Mouse (Mus musculus): ENCODE results near the gene Gps1. TPM values are rescaled to one million over a fixed set of nuclear protein-coding genes. Genes with fewer than 3 reads are reported as not detected.

Gene Gps1
- total and polyA plus RNA-seq, 3 experiments, result 158 to 184 (median 174) TPM

- Histone ChIP-seq H3K27me3 (replicated peaks) (no peaks in the 10 kb centered on the region), H3K4me2 (ENCODE audit: insufficient read depth, low read depth, poor library complexity, severe bottlenecking) (peak overlapping the region; percentile 83), H3K4me3 (replicated peaks in 1 of 3; ENCODE audit: low read depth in 2 of 3, low read length in 2 of 3, poor library complexity in 1 of 3) (peak overlapping the region; percentile 75 to 97 (median 89)), H3K9me3 (replicated peaks; ENCODE audit: low read length) (no peaks in the 10 kb centered on the region), H3K27ac (ENCODE audit: insufficient read depth, low read depth) (peak overlapping the region; percentile 50), H3K4me1 (ENCODE audit: control insufficient read depth in 1 of 2, insufficient read depth in 2 of 2) (peaks cover 26 to 50% of the 10 kb centered on the region in 2 experiments), H3K36me3 (replicated peaks in 1 of 2; ENCODE audit: control insufficient read depth in 1 of 2, insufficient read depth in 1 of 2, low read length in 1 of 2) (peaks cover 36 to 50% of the 10 kb centered on the region in 2 experiments), H3K9ac (ENCODE audit: insufficient read depth, low read depth) (peak overlapping the region; percentile 80), H3K79me2 (replicated peaks; ENCODE audit: control insufficient read depth, extremely low read depth, insufficient read depth, poor library complexity, severe bottlenecking) (peaks cover 33% of the 10 kb centered on the region)
- in situ Hi-C loops (cut with MboI; ENCODE audit: low pct_ligation_motif_present, low pct_unique_long_range_greater_than_20kb, low sequenced_read_pairs), result loop anchor here (5.0 kb wide), 1 partner anchor 64 kb away; no protein-coding TSS in a partner anchor
- TF ChIP-seq TCF12 (IDR thresholded peaks at IDR 0.05; ENCODE audit: low read depth, low read length) (no peak), SIN3A (IDR thresholded peaks at IDR 0.05; ENCODE audit: low read length) (peak; percentile 49)
- peak; percentile 43 for DNase-seq (ENCODE audit: extremely low read depth)
- dilution Hi-C loops (cut with MboI; ENCODE audit: extremely low pct_ligation_motif_present, extremely low pct_unique_long_range_greater_than_20kb, low sequenced_read_pairs), result no loop called here
These were observed 38.9 kb downstream of the Gps1 start for GRCm38 (mm10) chr11:120822831-120823550.

DNA sequence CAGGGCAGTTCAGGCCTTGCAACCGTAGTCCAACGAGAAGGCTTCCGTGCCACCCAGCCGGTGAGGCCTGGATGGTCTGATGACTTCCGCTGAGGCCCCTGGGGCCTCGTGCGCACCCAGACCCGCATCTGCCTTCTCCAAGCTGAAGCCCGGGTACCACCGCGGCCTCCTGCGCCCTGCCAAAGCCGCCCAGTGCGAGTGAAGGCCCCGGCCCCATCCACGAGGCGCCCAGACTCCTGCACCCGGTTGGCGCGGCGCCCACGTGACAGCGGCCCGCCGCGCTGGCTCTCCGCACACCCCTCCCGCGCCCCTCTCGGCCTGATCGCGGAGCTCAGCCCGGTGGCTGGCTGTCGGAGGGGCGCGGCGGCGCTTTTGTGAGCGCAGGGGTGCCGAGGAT, 39.5 kb downstream of the Gps1 start:
- H3K79me2 ChIP-seq (replicated peaks; ENCODE audit: control insufficient read depth, extremely low read depth, insufficient read depth, poor library complexity, severe bottlenecking), result peaks cover 33% of the 10 kb centered on the region
- peaks cover 31 to 45% of the 10 kb centered on the region in 2 experiments for H3K36me3 ChIP-seq (replicated peaks in 1 of 2; ENCODE audit: control insufficient read depth in 1 of 2, insufficient read depth in 1 of 2, low read length in 1 of 2)

More for the DNA sequence above, 39.5 kb downstream of the Gps1 start:
- dilution Hi-C loops (cut with MboI; ENCODE audit: extremely low pct_ligation_motif_present, extremely low pct_unique_long_range_greater_than_20kb, low sequenced_read_pairs) (no loop called here), in situ Hi-C loops (cut with MboI; ENCODE audit: low pct_ligation_motif_present, low pct_unique_long_range_greater_than_20kb, low sequenced_read_pairs) (loop anchor here (5.0 kb wide), 1 partner anchor 64 kb away; no protein-coding TSS in a partner anchor)
- Histone ChIP-seq H3K4me1 (ENCODE audit: control insufficient read depth in 1 of 2, insufficient read depth in 2 of 2) (peaks cover 26 to 50% of the 10 kb centered on the region in 2 experiments), H3K9me3 (replicated peaks; ENCODE audit: low read length) (no peaks in the 10 kb centered on the region), H3K4me3 (replicated peaks in 1 of 3; ENCODE audit: low read depth in 2 of 3, low read length in 2 of 3, poor library complexity in 1 of 3) (peak overlapping the region; percentile 75 to 97 (median 89)), H3K9ac (ENCODE audit: insufficient read depth, low read depth) (peak overlapping the region; percentile 80), H3K27me3 (replicated peaks) (no peaks in the 10 kb centered on the region), H3K27ac (ENCODE audit: insufficient read depth, low read depth) (peak overlapping the region; percentile 50), H3K4me2 (ENCODE audit: insufficient read depth, low read depth, poor library complexity, severe bottlenecking) (peak overlapping the region; percentile 83)
- TF ChIP-seq MAZ (IDR thresholded peaks at IDR 0.05; ENCODE audit: low read depth, low read length) (0 out of 2 replicates have a peak, but pooled peaks have one; percentile 47), UBTF (IDR thresholded peaks at IDR 0.05; ENCODE audit: low read depth, low read length) (no peak), MAX (IDR thresholded peaks at IDR 0.05; ENCODE audit: low read length) (peak; percentile 89), POLR2AphosphoS2 (IDR thresholded peaks at IDR 0.05; ENCODE audit: low read depth, low read length) (no peak), ETS1 (conservative IDR thresholded peaks at IDR 0.05; ENCODE audit: low read depth, low read length) (no peak), SIN3A (IDR thresholded peaks at IDR 0.05; ENCODE audit: low read length) (peak; percentile 18; the same call in 1 of the 2 replicates), ZNF384 (IDR thresholded peaks at IDR 0.05; ENCODE audit: low read depth, low read length) (no peak), IRF4 (IDR thresholded peaks at IDR 0.05; ENCODE audit: low read depth, low read length) (no peak), MXI1 (IDR thresholded peaks at IDR 0.05; ENCODE audit: low read depth, low read length) (peak; percentile 93), BHLHE40 (IDR thresholded peaks at IDR 0.05; ENCODE audit: low read depth, low read length) (peak; percentile 38), RCOR1 (conservative IDR thresholded peaks at IDR 0.05; ENCODE audit: low read depth, low read length) (0 out of 2 replicates have a peak, but pooled peaks have one; percentile 1), USF1 (IDR thresholded peaks at IDR 0.05; ENCODE audit: low read depth, low read length) (peak; percentile 73), NELFE (IDR thresholded peaks at IDR 0.05; ENCODE audit: low read depth, low read length) (no peak), MYC (IDR thresholded peaks at IDR 0.05; ENCODE audit: low read depth, low read length) (peak; percentile 88), CTCF (conservative IDR thresholded peaks at IDR 0.05 in 1 of 2, IDR thresholded peaks at IDR 0.05 in 1 of 2; ENCODE audit: low read depth in 2 of 2, low read length in 2 of 2) (no peak), TCF12 (IDR thresholded peaks at IDR 0.05; ENCODE audit: low read depth, low read length) (no peak)
- DNase-seq (ENCODE audit: extremely low read depth), result peak; percentile 52

Data from CH12.LX (cell line).